Mouse (Mus musculus): ENCODE measurements around the gene Mfsd13b.

GRCm38 (mm10) chr7:120980931-120981924 lies 1.1 kb upstream of the Mfsd13b start:
- TF ChIP-seq GATA1 (IDR thresholded peaks at IDR 0.05; ENCODE audit: low read length) (no peak; the same call in 1 of the 2 replicates), TAL1 (IDR thresholded peaks at IDR 0.05; ENCODE audit: low read length) (no peak)
